Mouse (Mus musculus) limb, embryonic 13.5 days (tissue): Measurements from ENCODE around the gene Kcnn3. TPM values are rescaled to one million over a fixed set of nuclear protein-coding genes. Genes with fewer than 3 reads are reported as not detected.

Experiments used
- ATAC-seq: fragments of 200-750 bp; cut with Nextera tagmentation; 2 replicates; pipeline ENCODE4 v1.8.0; 2017; ENCODE audit warnings: low read depth, moderate number of reproducible peaks, moderate TSS enrichment; ENCODE audit not compliant: low FRiP score
- H3K27ac ChIP-seq: fragments of 300-500 bp; sonication (generic); 2 replicates; pipeline ENCODE4 v1.5.1; 2015; ENCODE audit warnings: inconsistent platforms, mild to moderate bottlenecking, moderate library complexity
- H3K27me3 ChIP-seq: fragments of 300-500 bp; sonication (generic); 2 replicates; pipeline ENCODE4 v1.6.1; 2015; ENCODE audit warnings: mild to moderate bottlenecking, inconsistent platforms
- H3K36me3 ChIP-seq: fragments of 300-500 bp; sonication (generic); 2 replicates; pipeline ENCODE4 v1.6.1; 2015; ENCODE audit warnings: inconsistent platforms, mild to moderate bottlenecking, moderate library complexity
- H3K4me1 ChIP-seq: fragments of 300-500 bp; sonication (generic); 2 replicates; pipeline ENCODE4 v1.6.1; 2015; ENCODE audit warnings: inconsistent platforms
- H3K4me2 ChIP-seq: fragments of 300-500 bp; sonication (generic); replicated peaks from 2 replicates; pipeline ENCODE4 v1.6.1; 2015; ENCODE audit warnings: inconsistent platforms, mild to moderate bottlenecking, moderate library complexity
- H3K4me3 ChIP-seq: fragments of 300-500 bp; sonication (generic); 2 replicates; pipeline ENCODE4 v1.5.1; 2015; ENCODE audit warnings: moderate library complexity, mild to moderate bottlenecking, inconsistent platforms
- H3K9ac ChIP-seq: fragments of 300-500 bp; sonication (generic); 2 replicates; pipeline ENCODE4 v1.6.1; 2015; ENCODE audit warnings: mild to moderate bottlenecking, inconsistent platforms
- H3K9me3 ChIP-seq: fragments of 300-500 bp; sonication (generic); 2 replicates; pipeline ENCODE4 v1.6.1; 2016; ENCODE audit warnings: inconsistent platforms
- WGBS: fragments of 180-500 bp; shearing (Covaris S2); methylation state at CpG from one replicate; pipeline ENCODE4 v1.1.7; 2015; 5-methylcytosine and 5-hydroxymethylcytosine counted together
- polyA plus RNA-seq: library from polyadenylated mRNA; unstranded; fragments of >200 nt; fragmentation: Nextera tagmentation; extraction: Ambion mirVana; gene quantifications from 2 replicates; pipeline ENCODE4 v1.2.1, GENCODE M21; 2015

The Kcnn3 gene
- polyA plus RNA-seq, 1 experiment from 2014 or later, result 3.5 TPM

DNA sequence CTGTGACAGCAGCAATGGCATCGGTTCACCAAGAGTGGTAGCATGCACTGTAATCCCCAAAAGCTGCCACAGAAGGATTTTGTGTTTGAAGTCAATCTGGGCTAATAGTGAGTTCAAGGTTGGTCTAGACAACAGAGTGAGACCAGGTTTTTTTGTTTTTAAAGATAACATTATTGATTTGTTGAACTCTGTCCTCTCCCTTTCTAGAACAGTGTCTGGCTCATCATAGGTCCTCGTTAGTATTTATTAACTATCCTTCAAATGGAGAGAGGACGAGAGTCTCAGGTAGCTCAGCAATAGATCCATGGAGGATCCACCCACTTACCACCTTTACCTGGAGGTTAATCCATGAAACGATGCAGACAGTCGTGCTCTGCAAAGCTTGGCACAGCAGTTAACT lies 137.1 kb downstream of the Kcnn3 start:
- ATAC-seq, result no peak
- Histone ChIP-seq H3K4me3 (no peak overlapping the region), H3K4me2 (no peak overlapping the region), H3K4me1 (peaks cover 17% of the 10 kb centered on the region; the same call in 1 of the 2 replicates), H3K27me3 (no peaks in the 10 kb centered on the region), H3K36me3 (no peaks in the 10 kb centered on the region), H3K27ac (no peak overlapping the region), H3K9ac (no peak overlapping the region), H3K9me3 (no peaks in the 10 kb centered on the region)
- 89% methylated on average over 5 of the region's 5 CpGs for WGBS

DNA sequence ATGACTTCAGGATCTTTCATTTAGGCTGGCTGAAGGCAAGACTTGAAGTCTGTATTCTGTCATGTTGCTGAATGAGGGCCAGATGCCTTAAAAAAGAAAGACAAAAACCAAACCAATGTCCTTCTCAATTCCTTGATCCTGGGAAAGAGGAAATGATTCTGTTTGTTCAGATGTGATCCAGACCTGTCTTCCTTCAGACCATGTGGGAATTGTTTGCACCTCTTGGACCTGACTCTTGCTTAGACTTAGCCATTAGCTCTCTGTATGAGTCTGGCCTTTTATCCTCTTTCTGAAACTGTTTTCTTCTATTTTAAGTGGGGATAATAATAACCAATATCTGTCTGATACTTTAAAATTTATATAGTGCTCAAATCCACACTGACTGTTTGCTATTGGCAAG lies 138.5 kb downstream of the Kcnn3 start:
- H3K36me3 ChIP-seq, result no peaks in the 10 kb centered on the region
- H3K9ac ChIP-seq, result no peak overlapping the region
- no peak overlapping the region for H3K4me3 ChIP-seq
- H3K4me1 ChIP-seq, result peaks cover 9% of the 10 kb centered on the region
- no peak overlapping the region for H3K4me2 ChIP-seq
- no peaks in the 10 kb centered on the region for H3K9me3 ChIP-seq
- no peaks in the 10 kb centered on the region for H3K27me3 ChIP-seq
- H3K27ac ChIP-seq, result no peak overlapping the region
- ATAC-seq, result no peak

DNA sequence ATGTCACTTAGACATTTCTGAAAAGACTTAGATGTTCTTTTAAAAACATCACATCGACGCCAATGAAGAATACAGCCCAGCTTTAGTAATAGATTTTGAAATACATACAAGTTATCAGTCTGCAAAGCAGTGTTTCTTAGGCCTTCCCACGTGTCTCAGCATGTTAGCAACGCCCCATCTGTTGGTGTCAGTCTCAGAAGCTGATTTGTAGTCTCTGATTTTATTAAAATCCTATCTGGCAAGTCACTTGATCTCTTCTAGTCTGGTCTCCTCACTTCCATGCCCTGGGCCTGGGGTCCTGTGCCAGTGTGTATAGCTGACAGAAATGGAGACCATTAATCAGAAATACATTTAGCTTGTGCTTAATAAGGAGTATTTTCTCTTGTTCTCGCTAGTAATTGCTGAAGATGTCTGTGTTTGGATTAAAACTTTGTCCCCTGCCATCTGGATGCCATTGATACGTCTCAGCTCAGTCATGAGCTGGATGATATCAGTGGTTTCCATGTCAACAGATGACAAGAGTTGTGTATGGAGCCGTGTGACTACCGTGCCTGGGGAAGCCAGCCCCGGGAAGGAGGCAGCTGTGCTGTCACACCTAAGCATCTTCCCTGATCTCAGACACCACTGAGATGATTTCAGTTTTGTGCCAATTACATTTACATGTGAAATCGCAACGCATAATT lies 140.1 kb downstream of the Kcnn3 start:
- no peaks in the 10 kb centered on the region for H3K9me3 ChIP-seq
- H3K9ac ChIP-seq, result no peak overlapping the region
- no peaks in the 10 kb centered on the region for H3K27me3 ChIP-seq
- no peak overlapping the region for H3K4me2 ChIP-seq
- no peak overlapping the region for H3K4me3 ChIP-seq
- 68% methylated on average over 11 of the region's 11 CpGs for WGBS
- H3K27ac ChIP-seq, result no peak overlapping the region
- peaks cover 24% of the 10 kb centered on the region for H3K4me1 ChIP-seq
- ATAC-seq, result no peak
- H3K36me3 ChIP-seq, result no peaks in the 10 kb centered on the region

DNA sequence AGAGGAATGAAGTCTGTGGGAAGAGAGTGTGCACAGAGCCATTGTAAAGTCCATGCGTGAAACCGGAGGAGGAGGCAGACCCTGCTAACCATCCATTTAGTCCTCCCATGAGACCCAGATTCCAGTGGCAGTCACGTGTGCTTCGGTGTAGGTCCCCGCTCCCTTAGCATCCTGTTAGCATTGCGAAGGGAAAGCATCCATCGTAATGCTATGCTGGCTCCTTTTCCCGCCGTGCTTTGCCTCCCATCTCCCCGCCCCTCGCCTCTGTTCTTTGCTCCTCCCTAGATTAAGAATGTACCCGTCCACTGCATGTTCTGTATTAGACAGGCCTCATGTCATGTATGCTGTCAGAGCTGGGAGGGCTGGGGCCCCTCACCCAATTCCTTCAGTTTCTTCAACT lies 144.8 kb downstream of the Kcnn3 start:
- WGBS, result 27% methylated on average over 12 of the region's 12 CpGs
- no peak overlapping the region for H3K27ac ChIP-seq
- H3K9me3 ChIP-seq, result no peaks in the 10 kb centered on the region
- no peaks in the 10 kb centered on the region for H3K36me3 ChIP-seq
- ATAC-seq, result peak; percentile 78
- H3K4me1 ChIP-seq, result peaks cover 20% of the 10 kb centered on the region
- H3K27me3 ChIP-seq, result peaks cover 5% of the 10 kb centered on the region; the same call in 1 of the 2 replicates
- H3K9ac ChIP-seq, result no peak overlapping the region
- H3K4me2 ChIP-seq, result peak overlapping the region; percentile 30
- H3K4me3 ChIP-seq, result no peak overlapping the region

DNA sequence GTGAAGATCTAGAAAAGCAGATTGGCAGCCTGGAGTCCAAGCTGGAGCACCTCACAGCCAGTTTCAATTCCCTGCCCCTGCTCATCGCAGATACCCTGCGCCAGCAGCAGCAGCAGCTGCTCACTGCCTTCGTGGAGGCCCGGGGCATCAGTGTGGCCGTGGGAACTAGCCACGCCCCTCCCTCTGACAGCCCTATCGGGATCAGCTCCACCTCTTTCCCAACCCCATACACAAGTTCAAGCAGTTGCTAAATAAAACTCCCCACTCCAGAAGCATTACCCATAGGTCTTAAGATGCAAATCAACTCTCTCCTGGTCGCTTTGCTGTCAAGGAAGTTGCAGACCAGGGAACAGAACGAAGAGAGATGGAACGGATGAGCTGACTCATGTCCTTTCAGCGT lies 147.2 kb downstream of the Kcnn3 start:
- Histone ChIP-seq H3K4me3 (no peak overlapping the region), H3K4me1 (peaks cover 20% of the 10 kb centered on the region), H3K4me2 (no peak overlapping the region; the same call in 1 of the 2 replicates), H3K27ac (no peak overlapping the region), H3K36me3 (no peaks in the 10 kb centered on the region), H3K9ac (no peak overlapping the region), H3K9me3 (no peaks in the 10 kb centered on the region), H3K27me3 (peaks cover 5% of the 10 kb centered on the region; the same call in 1 of the 2 replicates)
- no peak for ATAC-seq
- WGBS, result 41% methylated on average over 11 of the region's 11 CpGs

DNA sequence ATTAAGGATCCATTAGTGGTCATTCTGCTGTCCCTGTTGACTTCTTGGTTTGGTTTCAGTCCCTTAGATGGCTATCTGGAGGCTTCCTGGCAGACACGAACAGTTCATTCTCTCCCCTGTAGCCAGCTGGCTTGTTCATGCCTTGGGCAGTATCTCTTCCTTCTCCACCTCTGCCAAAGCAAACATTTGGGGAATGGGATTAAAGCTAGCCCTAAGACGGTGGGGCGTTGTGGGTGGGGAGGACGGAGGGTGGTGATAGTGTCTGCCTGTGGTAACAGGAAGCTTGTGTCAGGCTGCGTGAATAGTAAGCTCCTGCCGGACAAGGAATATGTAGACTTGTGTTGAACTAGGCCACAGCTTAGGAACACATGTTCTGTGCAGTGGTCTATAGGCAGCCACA lies 151.4 kb downstream of the Kcnn3 start:
- 69% methylated on average over 6 of the region's 6 CpGs for WGBS
- H3K4me1 ChIP-seq, result no peaks in the 10 kb centered on the region
- ATAC-seq, result no peak
- H3K36me3 ChIP-seq, result no peaks in the 10 kb centered on the region
- no peak overlapping the region for H3K4me3 ChIP-seq
- no peak overlapping the region for H3K9ac ChIP-seq
- H3K4me2 ChIP-seq, result no peak overlapping the region
- H3K9me3 ChIP-seq, result no peaks in the 10 kb centered on the region
- H3K27me3 ChIP-seq, result no peaks in the 10 kb centered on the region
- no peak overlapping the region for H3K27ac ChIP-seq

DNA sequence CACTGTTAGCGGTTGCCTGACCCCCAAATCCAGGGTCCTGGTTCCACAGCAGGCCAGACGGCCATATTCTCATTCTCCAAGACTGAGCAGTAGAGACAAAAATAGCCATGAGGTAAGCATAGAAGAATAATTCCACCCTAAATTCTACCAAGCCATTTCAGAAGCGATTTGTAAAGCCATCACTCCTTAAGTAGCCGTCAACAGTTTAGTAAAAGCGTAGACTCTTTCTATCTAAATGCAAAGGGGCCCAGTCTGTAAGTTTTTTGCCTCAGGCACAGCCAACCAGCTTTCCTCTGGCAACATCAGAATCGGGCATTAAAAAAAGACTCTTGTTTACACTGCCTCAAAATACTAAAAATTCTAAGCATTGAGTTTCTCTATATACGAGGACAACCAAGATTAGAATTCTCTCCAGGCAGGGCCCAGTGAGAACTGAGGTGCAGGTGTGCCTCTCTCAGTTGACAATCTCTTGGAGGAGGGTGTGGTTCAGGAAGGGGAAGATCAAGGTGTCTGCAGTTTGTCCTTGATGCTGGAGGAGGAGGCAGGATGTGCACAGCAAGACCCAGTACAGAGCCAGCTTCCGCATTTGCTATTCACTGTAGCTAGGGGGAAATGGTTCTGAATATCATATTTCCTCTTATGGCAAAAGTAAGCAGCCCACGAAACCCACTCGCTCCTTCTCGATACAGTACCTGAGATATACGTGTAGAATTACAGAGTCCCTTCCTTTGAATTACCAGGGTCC lies 152.8 kb downstream of the Kcnn3 start:
- H3K9me3 ChIP-seq, result no peaks in the 10 kb centered on the region
- H3K36me3 ChIP-seq, result no peaks in the 10 kb centered on the region
- WGBS, result 78% methylated on average over 12 of the region's 12 CpGs
- no peaks in the 10 kb centered on the region for H3K4me1 ChIP-seq
- ATAC-seq, result no peak
- H3K27me3 ChIP-seq, result no peaks in the 10 kb centered on the region
- no peak overlapping the region for H3K4me2 ChIP-seq
- H3K27ac ChIP-seq, result no peak overlapping the region
- H3K9ac ChIP-seq, result no peak overlapping the region
- no peak overlapping the region for H3K4me3 ChIP-seq

DNA sequence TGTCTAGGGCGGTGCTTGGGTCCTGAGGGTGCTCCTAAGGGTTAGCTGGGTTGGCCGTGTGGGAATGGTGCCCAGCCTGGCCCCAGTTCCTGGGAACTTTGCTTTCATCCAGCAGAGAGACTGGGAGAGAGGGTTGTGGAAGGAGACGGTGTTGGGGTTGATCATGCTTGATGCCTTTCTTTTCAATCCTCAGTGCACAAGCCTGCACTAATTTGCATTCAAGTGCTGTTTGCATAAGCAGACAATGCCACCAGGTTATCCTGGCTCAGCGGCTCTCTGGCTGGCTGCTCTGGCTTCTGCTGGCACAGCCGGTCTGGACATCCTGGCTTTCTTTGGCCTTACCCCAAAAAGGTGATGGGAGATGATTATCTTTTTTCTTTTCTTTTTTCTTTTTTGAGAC lies 157.7 kb downstream of the Kcnn3 start:
- H3K4me3 ChIP-seq, result no peak overlapping the region
- WGBS, result 84% methylated on average over 5 of the region's 5 CpGs
- ATAC-seq, result no peak

DNA sequence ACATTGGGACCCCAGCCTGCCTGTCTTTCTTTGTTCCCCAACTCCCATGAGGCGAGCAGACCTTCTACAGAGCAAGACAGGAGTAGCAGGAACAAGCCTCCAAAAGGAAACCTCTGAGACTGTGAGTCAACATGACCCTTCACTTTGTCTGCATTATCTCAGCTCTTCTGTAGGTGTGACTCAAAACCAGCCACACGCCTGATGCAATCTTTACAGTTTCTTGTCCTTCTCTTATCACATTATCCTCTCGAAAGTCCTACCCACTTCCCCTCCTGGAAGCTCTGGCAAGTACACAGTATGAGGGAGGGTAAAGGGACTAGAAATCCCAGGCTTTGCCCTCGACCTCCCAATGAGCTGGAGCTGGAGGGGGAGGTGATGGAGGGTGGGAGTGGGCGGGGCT lies 166.1 kb downstream of the Kcnn3 start:
- H3K36me3 ChIP-seq, result no peaks in the 10 kb centered on the region
- H3K9me3 ChIP-seq, result no peaks in the 10 kb centered on the region
- no peak overlapping the region for H3K4me2 ChIP-seq
- H3K9ac ChIP-seq, result no peak overlapping the region
- ATAC-seq, result no peak
- WGBS, result 54% methylated on average over 5 of the region's 5 CpGs
- peaks cover 9% of the 10 kb centered on the region for H3K4me1 ChIP-seq
- H3K4me3 ChIP-seq, result no peak overlapping the region
- peaks cover 39% of the 10 kb centered on the region for H3K27me3 ChIP-seq
- H3K27ac ChIP-seq, result no peak overlapping the region

More for the DNA sequence above, 157.7 kb downstream of the Kcnn3 start:
- Histone ChIP-seq H3K9ac (no peak overlapping the region), H3K36me3 (no peaks in the 10 kb centered on the region), H3K4me2 (no peak overlapping the region), H3K4me1 (no peaks in the 10 kb centered on the region), H3K9me3 (no peaks in the 10 kb centered on the region), H3K27me3 (peaks cover 18% of the 10 kb centered on the region), H3K27ac (no peak overlapping the region)

DNA sequence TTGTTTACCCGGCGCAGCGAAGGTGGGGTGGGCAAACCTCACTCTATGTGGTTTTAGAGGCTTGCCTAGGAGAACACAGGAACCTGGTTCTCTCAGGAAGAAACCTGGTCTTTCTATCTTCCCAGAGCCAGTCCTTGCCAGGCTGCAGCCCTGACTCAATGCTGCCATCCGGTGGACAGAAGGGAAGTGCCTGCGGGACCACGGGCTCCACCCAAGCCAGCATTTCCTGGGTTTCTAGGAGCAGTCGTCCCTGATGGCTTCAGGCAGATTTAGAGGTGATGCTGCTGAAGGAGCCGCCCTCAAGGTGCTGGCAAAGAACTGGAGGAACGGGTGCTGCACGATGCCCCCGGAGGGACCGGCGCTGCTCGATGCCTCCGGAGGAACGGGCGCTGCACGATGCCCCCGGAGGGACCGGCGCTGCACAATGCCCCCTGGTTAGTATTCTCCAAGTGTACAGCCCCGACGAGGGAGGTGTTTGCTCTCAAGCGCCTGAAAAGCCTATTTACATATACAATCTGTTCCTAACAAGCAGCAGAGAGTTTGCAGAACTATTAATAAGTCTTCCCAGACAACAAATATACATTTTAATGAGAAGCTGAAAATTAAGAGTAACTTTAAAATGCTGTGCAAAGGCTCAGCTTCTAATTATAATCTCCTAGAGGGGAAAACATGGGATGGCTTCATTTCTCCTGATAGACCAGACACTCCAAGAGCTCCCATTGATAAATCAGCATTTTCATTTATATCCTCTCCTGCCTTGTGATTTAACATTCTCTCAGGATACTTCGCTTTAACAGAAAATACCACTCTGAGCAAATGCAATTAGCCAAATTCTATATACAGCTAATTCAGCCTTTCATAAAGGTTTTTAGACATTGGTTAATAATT lies 169.0 kb downstream of the Kcnn3 start:
- Histone ChIP-seq H3K4me2 (peak overlapping the region; percentile 79), H3K9ac (peak overlapping the region; percentile 77), H3K27me3 (peaks cover 10% of the 10 kb centered on the region; the same call in 1 of the 2 replicates), H3K27ac (no peak overlapping the region), H3K4me3 (peak overlapping the region; percentile 52), H3K4me1 (peaks cover 9% of the 10 kb centered on the region), H3K36me3 (no peaks in the 10 kb centered on the region), H3K9me3 (peaks cover 8% of the 10 kb centered on the region; the same call in 1 of the 2 replicates)
- WGBS, result 6% methylated on average over 25 of the region's 25 CpGs
- ATAC-seq, result peak; percentile 85

DNA sequence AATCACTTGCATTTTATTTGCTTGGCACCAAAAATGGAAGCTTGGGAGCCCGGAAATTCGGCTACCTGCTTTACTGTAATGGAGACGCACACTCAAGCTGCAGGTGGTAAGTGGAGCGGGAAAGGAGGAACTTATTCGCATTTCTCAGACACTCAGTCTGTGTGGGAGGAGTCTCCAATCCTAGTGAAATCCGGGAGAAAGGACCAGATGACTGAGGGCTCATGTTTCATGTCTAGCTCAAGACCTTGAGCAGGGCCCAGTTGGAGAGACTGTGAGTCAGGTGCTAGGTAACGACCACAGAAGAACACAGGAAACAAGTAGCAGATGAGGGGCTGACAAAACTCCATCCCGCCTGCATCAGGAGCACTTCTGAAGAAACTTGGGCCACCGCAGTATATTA lies 171.8 kb downstream of the Kcnn3 start:
- Histone ChIP-seq H3K4me3 (no peak overlapping the region), H3K4me1 (peaks cover 9% of the 10 kb centered on the region), H3K27ac (no peak overlapping the region), H3K9ac (no peak overlapping the region), H3K9me3 (peaks cover 8% of the 10 kb centered on the region; the same call in 1 of the 2 replicates), H3K4me2 (no peak overlapping the region), H3K36me3 (no peaks in the 10 kb centered on the region), H3K27me3 (peaks cover 4% of the 10 kb centered on the region; the same call in 1 of the 2 replicates)
- ATAC-seq, result peak; percentile 44; the same call in 1 of the 2 replicates
- WGBS, result 37% methylated on average over 9 of the region's 9 CpGs
